Mouse (Mus musculus): ENCODE measurements around the gene Gm13769. TPM values are rescaled to one million over a fixed set of nuclear protein-coding genes. Genes with fewer than 3 reads are reported as not detected.
"Not testable (repeated sequence)": the region's sequence is repeated elsewhere in the genome, so short reads cannot be mapped to it uniquely, and the experiment has no call there.

The Gm13769 gene
- total RNA-seq (2021), result not detected
- long read RNA-seq, experiment 1, result 0 reads
- long read RNA-seq, experiment 2, result 0 reads

GRCm38 (mm10) chr2:90321900-90322299 lies at the start of gene Gm13769:
TSS of gene Gm13769 (plus strand) at chr2:90322200.
- DNase-seq (ENCODE audit: low spot score in 2 of 2), result not testable (repeated sequence)

- DNase-seq (ENCODE audit: low spot score in 2 of 2), result no peak
Observed at GRCm38 (mm10) chr2:90292741-90293140, 29.3 kb upstream of the Gm13769 start, which contains the start of gene Olfr1272. TSS of gene Olfr1272 (minus strand) at chr2:90292841.

GRCm38 (mm10) chr2:90346694-90347093 lies 24.7 kb downstream of the Gm13769 start:
- not testable (repeated sequence) for DNase-seq (ENCODE audit: low spot score in 2 of 2)

- not testable (repeated sequence) for DNase-seq (ENCODE audit: low spot score in 2 of 2)
Observed at GRCm38 (mm10) chr2:90351047-90351446, 29.0 kb downstream of the Gm13769 start.

GRCm38 (mm10) chr2:90351540-90351939 lies 29.5 kb downstream of the Gm13769 start:
- DNase-seq (ENCODE audit: low spot score in 2 of 2), result not testable (repeated sequence)

GRCm38 (mm10) chr2:90359229-90359628 lies 37.2 kb downstream of the Gm13769 start:
- not testable (repeated sequence) for DNase-seq (ENCODE audit: low spot score in 2 of 2)

GRCm38 (mm10) chr2:90360199-90360598 lies 38.2 kb downstream of the Gm13769 start:
- DNase-seq (ENCODE audit: low spot score in 2 of 2), result not testable (repeated sequence)

Other genes with a start within 250 kb of the Gm13769 start
- not detected for gene Olfr1269, start 200.8 kb upstream of the Gm13769 start, total RNA-seq (2021)
- gene Olfr32, start 179.9 kb upstream of the Gm13769 start, total RNA-seq (2021), result not detected
- not detected for gene Olfr1270, start 169.1 kb upstream of the Gm13769 start, total RNA-seq (2021)
- gene Olfr1506, start 97.7 kb upstream of the Gm13769 start, total RNA-seq (2021), result under 1 TPM in 1 of 2 experiments, not detected in 1; 0.13 TPM
- gene Olfr142, start 64.6 kb upstream of the Gm13769 start, total RNA-seq (2021), result not detected
- not detected for gene Olfr1271, start 51.2 kb upstream of the Gm13769 start, total RNA-seq (2021)
- not detected for gene Olfr1272, start 29.4 kb upstream of the Gm13769 start, total RNA-seq (2021)
- not detected for gene Olfr1274-ps, start 76.5 kb downstream of the Gm13769 start, total RNA-seq (2021)